Mouse (Mus musculus): ENCODE results near the gene Tas2r124. TPM values are rescaled to one million over a fixed set of nuclear protein-coding genes. Genes with fewer than 3 reads are reported as not detected.

Gene Tas2r124
- polyA plus RNA-seq (2014; fragmentation: Nextera tagmentation; extraction: Ambion mirVana), result not detected in 2 replicates

DNA sequence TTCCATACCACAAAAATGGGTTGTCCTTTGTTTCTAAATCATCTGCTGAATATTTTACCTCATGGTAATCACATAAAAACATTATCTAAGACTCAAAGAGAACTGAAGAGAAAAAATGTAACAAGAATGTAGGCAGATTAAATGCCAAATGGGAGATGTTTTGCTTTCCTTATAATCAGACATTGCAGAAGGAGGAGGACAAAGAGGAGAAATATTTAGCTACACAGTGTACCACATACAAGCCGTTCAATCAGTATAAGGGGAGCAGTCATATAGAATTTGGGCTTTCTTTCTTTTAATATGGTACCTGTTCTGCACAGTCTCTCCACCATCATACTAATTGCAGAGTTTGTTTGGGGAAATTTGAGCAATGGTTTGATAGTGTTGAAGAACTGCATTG lies at the start of gene Tas2r124:
TSS of gene Tas2r124 (plus strand) at position 301 of the 400 bp plus-strand sequence.
- no peaks in the 10 kb centered on the region for H3K9me3 ChIP-seq (ENCODE audit: control insufficient read depth, low read length)
- H3K9ac ChIP-seq, result no peak within 1 kb of the TSS
- no peak within 1 kb of the TSS for H3K27ac ChIP-seq
- H3K4me3 ChIP-seq (replicated peaks; ENCODE audit: low read length), result no peak within 1 kb of the TSS
- 90% methylated on average over 1 of the region's 1 CpGs for WGBS
- ATAC-seq (ENCODE audit: low FRiP score) (no peak), DNase-seq (ENCODE audit: low spot score) (no peak)
- no peaks in the 10 kb centered on the region for H3K27me3 ChIP-seq (ENCODE audit: control insufficient read depth, insufficient read depth, low read length)
- no peak within 1 kb of the TSS for H3K4me2 ChIP-seq (replicated peaks)
- H3K36me3 ChIP-seq (replicated peaks; ENCODE audit: control insufficient read depth, insufficient read depth), result no peaks in the 10 kb centered on the region
- H3K4me1 ChIP-seq (replicated peaks; ENCODE audit: control insufficient read depth, insufficient read depth, low read length), result no peaks in the 10 kb centered on the region

GRCm38 (mm10) chr6:132711828-132712227 lies 42.7 kb upstream of the Tas2r124 start, which contains the start of gene Tas2r122:
Gene Tas2r122 (minus strand): TSS chr6:132711928.
- Histone ChIP-seq H3K9me3 (ENCODE audit: control insufficient read depth, low read length) (no peaks in the 10 kb centered on the region), H3K9ac (no peak within 1 kb of the TSS), H3K4me1 (replicated peaks; ENCODE audit: control insufficient read depth, insufficient read depth, low read length) (no peaks in the 10 kb centered on the region), H3K4me3 (replicated peaks; ENCODE audit: low read length) (no peak within 1 kb of the TSS), H3K36me3 (replicated peaks; ENCODE audit: control insufficient read depth, insufficient read depth) (no peaks in the 10 kb centered on the region), H3K4me2 (replicated peaks) (no peak within 1 kb of the TSS), H3K27ac (no peak within 1 kb of the TSS), H3K27me3 (ENCODE audit: control insufficient read depth, insufficient read depth, low read length) (no peaks in the 10 kb centered on the region)
- 94% methylated on average over 3 of the region's 3 CpGs for WGBS
- ATAC-seq (ENCODE audit: low FRiP score), result no peak
- no peak for DNase-seq (ENCODE audit: low spot score)

- H3K36me3 ChIP-seq (replicated peaks; ENCODE audit: control insufficient read depth, insufficient read depth), result no peaks in the 10 kb centered on the region
- ATAC-seq (ENCODE audit: low FRiP score) (no peak), DNase-seq (ENCODE audit: low spot score) (no peak)
- H3K4me1 ChIP-seq (replicated peaks; ENCODE audit: control insufficient read depth, insufficient read depth, low read length), result no peaks in the 10 kb centered on the region
- H3K4me2 ChIP-seq (replicated peaks), result no peak within 1 kb of the TSS
- H3K4me3 ChIP-seq (replicated peaks; ENCODE audit: low read length), result no peak within 1 kb of the TSS
- H3K9ac ChIP-seq, result no peak within 1 kb of the TSS
- H3K27me3 ChIP-seq (ENCODE audit: control insufficient read depth, insufficient read depth, low read length), result no peaks in the 10 kb centered on the region
- WGBS, result 81% methylated on average over 2 of the region's 2 CpGs
- no peaks in the 10 kb centered on the region for H3K9me3 ChIP-seq (ENCODE audit: control insufficient read depth, low read length)
- no peak within 1 kb of the TSS for H3K27ac ChIP-seq
Measured at GRCm38 (mm10) chr6:132737935-132738334, 16.6 kb upstream of the Tas2r124 start, which contains the start of gene Tas2r115. Gene Tas2r115 (minus strand): TSS chr6:132738035.

DNA sequence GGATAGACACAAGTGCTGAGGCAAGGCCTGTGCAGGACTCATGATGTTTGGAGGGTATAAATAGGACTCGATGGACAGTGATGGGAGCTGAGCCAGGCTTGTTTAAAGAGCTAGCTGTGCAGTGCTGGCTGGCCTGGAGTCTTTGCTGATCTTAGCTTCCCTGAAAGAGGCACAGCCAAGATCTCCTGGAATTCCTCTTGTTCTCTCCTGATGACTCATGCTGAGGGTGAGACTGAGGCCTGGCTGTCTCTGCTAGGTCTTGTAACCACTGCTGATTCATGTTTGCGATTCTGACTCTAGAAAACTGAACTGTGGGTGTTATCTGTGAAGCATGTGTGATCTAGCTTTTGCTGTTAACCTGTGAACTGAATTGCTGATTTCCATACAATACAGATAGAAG lies 4.3 kb upstream of the Tas2r124 start:
- H3K4me2 ChIP-seq (replicated peaks), result no peak overlapping the region
- no peak for ATAC-seq (ENCODE audit: low FRiP score)
- H3K4me1 ChIP-seq (replicated peaks; ENCODE audit: control insufficient read depth, insufficient read depth, low read length), result no peaks in the 10 kb centered on the region
- H3K9me3 ChIP-seq (ENCODE audit: control insufficient read depth, low read length), result no peaks in the 10 kb centered on the region
- no peak overlapping the region for H3K27ac ChIP-seq
- 82% methylated on average over 2 of the region's 2 CpGs for WGBS
- H3K4me3 ChIP-seq (replicated peaks; ENCODE audit: low read length), result no peak overlapping the region
- no peak for DNase-seq (ENCODE audit: low spot score)
- no peak overlapping the region for H3K9ac ChIP-seq
- no peaks in the 10 kb centered on the region for H3K36me3 ChIP-seq (replicated peaks; ENCODE audit: control insufficient read depth, insufficient read depth)
- no peaks in the 10 kb centered on the region for H3K27me3 ChIP-seq (ENCODE audit: control insufficient read depth, insufficient read depth, low read length)

DNA sequence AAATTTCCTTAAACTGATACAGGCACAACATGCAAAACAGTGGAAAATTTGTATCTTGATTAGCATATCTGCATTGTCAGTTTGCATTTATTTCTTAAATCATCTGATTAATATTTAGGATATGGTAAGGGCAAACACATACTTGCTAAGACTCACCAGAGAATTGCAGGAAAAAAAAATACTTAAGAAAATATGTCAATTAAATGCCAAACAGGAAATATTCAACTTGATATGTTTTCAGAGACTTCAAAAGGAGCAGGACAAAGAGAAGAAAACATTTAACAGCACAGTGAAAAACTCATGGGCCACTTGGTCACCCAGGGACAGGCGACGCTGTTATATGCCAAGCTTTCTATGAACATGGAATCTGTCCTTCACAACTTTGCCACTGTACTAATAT lies 7.3 kb downstream of the Tas2r124 start, which contains the start of gene Tas2r102:
TSS of gene Tas2r102 (plus strand) at position 301 of the 400 bp plus-strand sequence.
- no peak for ATAC-seq (ENCODE audit: low FRiP score)
- H3K4me2 ChIP-seq (replicated peaks), result no peak within 1 kb of the TSS
- no peak within 1 kb of the TSS for H3K27ac ChIP-seq
- 94% methylated on average over 2 of the region's 2 CpGs for WGBS
- DNase-seq (ENCODE audit: low spot score), result no peak
- H3K4me3 ChIP-seq (replicated peaks; ENCODE audit: low read length), result no peak within 1 kb of the TSS
- no peaks in the 10 kb centered on the region for H3K36me3 ChIP-seq (replicated peaks; ENCODE audit: control insufficient read depth, insufficient read depth)
- no peaks in the 10 kb centered on the region for H3K4me1 ChIP-seq (replicated peaks; ENCODE audit: control insufficient read depth, insufficient read depth, low read length)
- H3K9me3 ChIP-seq (ENCODE audit: control insufficient read depth, low read length), result no peaks in the 10 kb centered on the region
- no peak within 1 kb of the TSS for H3K9ac ChIP-seq
- H3K27me3 ChIP-seq (ENCODE audit: control insufficient read depth, insufficient read depth, low read length), result no peaks in the 10 kb centered on the region

DNA sequence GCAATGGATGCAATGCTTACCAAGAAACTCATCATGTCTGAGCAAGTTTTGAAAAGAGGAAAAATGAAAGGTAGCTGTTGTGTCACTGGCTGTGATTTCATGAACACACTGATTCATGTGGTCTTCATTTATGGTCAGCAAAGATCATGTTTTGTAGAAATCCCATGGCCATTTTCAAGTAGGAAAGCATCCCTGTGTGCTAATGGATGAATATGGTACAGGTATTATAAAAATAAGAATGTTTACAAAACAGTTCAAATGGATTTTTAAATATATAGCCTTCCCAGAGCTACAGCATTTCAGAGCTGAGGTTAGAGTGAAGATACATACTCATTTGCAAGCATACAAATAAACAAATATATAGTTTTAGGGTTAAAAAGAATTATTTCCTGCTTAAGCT lies 23.5 kb downstream of the Tas2r124 start, which contains the start of gene Tas2r136:
TSS of gene Tas2r136 (minus strand) at position 101 of the 400 bp plus-strand sequence.
- ATAC-seq (ENCODE audit: low FRiP score) (no peak), DNase-seq (ENCODE audit: low spot score) (no peak)
- Histone ChIP-seq H3K9ac (no peak within 1 kb of the TSS), H3K36me3 (replicated peaks; ENCODE audit: control insufficient read depth, insufficient read depth) (no peaks in the 10 kb centered on the region), H3K9me3 (ENCODE audit: control insufficient read depth, low read length) (no peaks in the 10 kb centered on the region), H3K4me2 (replicated peaks) (no peak within 1 kb of the TSS), H3K4me1 (replicated peaks; ENCODE audit: control insufficient read depth, insufficient read depth, low read length) (no peaks in the 10 kb centered on the region), H3K27me3 (ENCODE audit: control insufficient read depth, insufficient read depth, low read length) (no peaks in the 10 kb centered on the region), H3K4me3 (replicated peaks; ENCODE audit: low read length) (no peak within 1 kb of the TSS), H3K27ac (no peak within 1 kb of the TSS)

DNA sequence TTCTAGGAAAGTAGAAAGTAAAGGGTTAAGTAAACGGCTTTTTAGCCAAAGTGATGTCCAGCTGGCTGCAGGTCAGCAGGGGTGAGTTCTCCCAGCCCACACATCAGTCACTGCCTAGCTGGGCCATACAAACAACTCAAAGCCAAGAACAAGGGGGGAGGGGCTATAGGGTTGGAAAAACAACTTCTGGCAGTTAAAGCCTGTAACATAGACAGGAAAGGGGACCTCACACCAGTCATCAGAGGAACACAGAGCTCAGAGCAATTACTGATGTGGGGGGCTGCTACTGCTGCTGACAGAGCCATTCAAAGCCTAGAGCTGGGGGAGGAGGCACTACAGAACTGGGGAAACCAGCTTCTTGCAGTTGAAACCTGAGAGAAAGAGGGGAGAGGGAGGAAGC lies 40.9 kb downstream of the Tas2r124 start:
- no peak overlapping the region for H3K27ac ChIP-seq
- H3K4me3 ChIP-seq (replicated peaks; ENCODE audit: low read length), result no peak overlapping the region
- H3K4me2 ChIP-seq (replicated peaks), result no peak overlapping the region
- WGBS, result 29% methylated on average over 1 of the region's 1 CpGs
- DNase-seq (ENCODE audit: low spot score) (no peak), ATAC-seq (ENCODE audit: low FRiP score) (no peak)
- H3K9ac ChIP-seq, result no peak overlapping the region
- H3K27me3 ChIP-seq (ENCODE audit: control insufficient read depth, insufficient read depth, low read length), result no peaks in the 10 kb centered on the region
- no peaks in the 10 kb centered on the region for H3K4me1 ChIP-seq (replicated peaks; ENCODE audit: control insufficient read depth, insufficient read depth, low read length)
- 0 out of 2 replicates have a peak, but pooled peaks cover 7% of the 10 kb centered on the region for H3K9me3 ChIP-seq (ENCODE audit: control insufficient read depth, low read length)
- no peaks in the 10 kb centered on the region for H3K36me3 ChIP-seq (replicated peaks; ENCODE audit: control insufficient read depth, insufficient read depth)

- no peaks in the 10 kb centered on the region for H3K9me3 ChIP-seq (ENCODE audit: control insufficient read depth, low read length)
- no peaks in the 10 kb centered on the region for H3K4me1 ChIP-seq (replicated peaks; ENCODE audit: control insufficient read depth, insufficient read depth, low read length)
- H3K36me3 ChIP-seq (replicated peaks; ENCODE audit: control insufficient read depth, insufficient read depth), result no peaks in the 10 kb centered on the region
- ATAC-seq (ENCODE audit: low FRiP score), result no peak
- H3K27ac ChIP-seq, result no peak within 1 kb of the TSS
- WGBS, result 88% methylated on average over 1 of the region's 1 CpGs
- no peak within 1 kb of the TSS for H3K9ac ChIP-seq
- no peaks in the 10 kb centered on the region for H3K27me3 ChIP-seq (ENCODE audit: control insufficient read depth, insufficient read depth, low read length)
- H3K4me3 ChIP-seq (replicated peaks; ENCODE audit: low read length), result no peak within 1 kb of the TSS
- H3K4me2 ChIP-seq (replicated peaks), result no peak within 1 kb of the TSS
- DNase-seq (ENCODE audit: low spot score), result no peak
Measured at GRCm38 (mm10) chr6:132802518-132802917, 48.0 kb downstream of the Tas2r124 start, which contains the start of gene Tas2r117. Gene Tas2r117 (plus strand): TSS chr6:132802818.
